Mouse (Mus musculus) thymus, adult 2 months (tissue): ENCODE results near the gene Trabd2b.

Experiments used
- CTCF ChIP-seq: fragments of 200-500 bp; IDR thresholded peaks from 2 replicates; pipeline ENCODE4 v1.5.1; 2012; ENCODE audit warnings: mild to moderate bottlenecking, control low read depth, low read length, moderate library complexity, borderline replicate concordance; ENCODE audit not compliant: control insufficient read depth, poor library complexity, insufficient read depth; ENCODE audit errors: extremely low read depth
- POLR2A ChIP-seq: fragments of 200-500 bp; IDR thresholded peaks from 2 replicates; pipeline ENCODE4 v1.6.1; 2012; ENCODE audit warnings: mild to moderate bottlenecking, low read length, control low read depth, moderate library complexity; ENCODE audit not compliant: control insufficient read depth, poor library complexity, insufficient read depth; ENCODE audit errors: extremely low read depth

DNA sequence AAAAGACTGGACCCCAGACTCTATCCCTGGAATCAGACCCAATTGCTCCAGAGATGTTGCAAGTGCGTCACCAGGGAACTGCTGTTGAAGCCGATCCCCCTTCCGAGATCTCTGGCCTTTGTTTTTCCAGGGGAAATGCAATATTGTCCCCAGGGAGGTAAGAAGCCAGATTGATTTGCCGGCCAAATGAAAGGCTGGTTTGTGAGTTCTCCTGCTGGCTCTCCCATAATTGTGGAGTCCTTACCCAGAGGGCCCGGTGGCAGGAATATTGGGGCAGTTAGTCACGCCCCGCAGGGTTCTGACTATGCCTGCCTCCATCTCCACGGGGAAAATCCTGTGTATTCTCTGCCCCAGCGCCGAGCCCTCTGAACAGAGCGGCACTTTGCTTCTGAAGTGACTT, 3.9 kb downstream of the Trabd2b start:
- TF ChIP-seq CTCF (no peak), POLR2A (no peak)
